Mouse (Mus musculus) kidney, postnatal 4 days (tissue): Measurements from ENCODE around the gene 5330417C22Rik.

Experiments
- DNase-seq, 2 experiments: peaks; one replicate each; pipeline ENCODE4 v3.0.0; 2021; ENCODE audit warnings: mixed read lengths in 2 of 2

Gene 5330417C22Rik

DNA sequence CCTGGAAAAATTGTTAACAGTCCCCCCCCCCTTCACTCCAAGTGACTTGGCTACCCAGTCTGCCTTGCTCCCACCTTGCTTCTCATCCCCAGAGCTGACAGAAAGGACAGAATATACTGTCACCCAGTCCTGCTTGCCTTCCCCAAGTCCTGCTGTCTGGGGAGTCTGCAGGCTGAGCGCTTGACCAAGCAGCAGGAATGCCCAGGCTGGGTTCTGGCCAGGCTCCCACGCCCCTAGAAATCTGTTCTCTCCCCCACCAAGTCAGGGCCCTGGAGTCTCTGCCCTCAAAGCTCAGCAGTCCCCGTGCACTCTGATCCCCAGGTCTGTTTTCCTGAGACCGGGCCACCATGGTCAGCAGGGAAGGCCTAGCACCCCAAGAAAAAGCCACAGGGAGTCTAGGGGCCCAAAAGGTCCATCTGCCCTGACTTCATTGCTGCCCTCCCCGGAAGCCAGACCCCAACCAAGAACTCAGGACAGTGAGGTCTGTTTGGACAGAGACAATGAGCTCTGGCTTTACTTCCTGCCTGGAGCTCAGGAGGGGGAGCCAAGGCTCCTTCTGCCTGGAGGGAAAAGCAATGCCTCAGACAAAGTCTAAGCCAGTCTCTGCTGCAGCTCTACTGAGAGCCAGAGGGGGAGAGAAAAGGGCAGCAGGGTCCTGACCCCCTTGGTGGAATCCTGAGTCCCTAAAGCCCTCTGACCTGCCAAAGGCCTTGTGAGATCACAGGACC is 125.1 kb downstream of the 5330417C22Rik start:
- DNase-seq = peak; percentile 75 to 86

DNA sequence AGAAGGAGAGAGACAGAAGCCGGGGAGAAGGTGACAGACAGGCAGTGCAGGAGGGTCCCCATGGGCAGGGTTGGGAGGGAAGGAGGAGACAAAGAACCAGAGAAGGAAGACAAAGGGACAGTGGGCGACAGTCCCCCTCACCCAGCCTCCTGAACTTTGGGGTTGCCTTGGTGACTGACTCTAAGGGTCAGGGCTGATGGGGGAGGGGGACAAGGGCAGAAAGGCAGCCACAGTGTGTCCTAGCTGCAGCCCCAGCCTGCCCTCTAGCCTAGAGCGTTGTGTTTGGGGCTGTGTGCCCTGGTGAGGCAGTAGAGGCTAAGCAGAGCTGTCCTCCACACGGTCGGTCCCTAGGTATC is 126.0 kb downstream of the 5330417C22Rik start:
- DNase-seq = no peak

DNA sequence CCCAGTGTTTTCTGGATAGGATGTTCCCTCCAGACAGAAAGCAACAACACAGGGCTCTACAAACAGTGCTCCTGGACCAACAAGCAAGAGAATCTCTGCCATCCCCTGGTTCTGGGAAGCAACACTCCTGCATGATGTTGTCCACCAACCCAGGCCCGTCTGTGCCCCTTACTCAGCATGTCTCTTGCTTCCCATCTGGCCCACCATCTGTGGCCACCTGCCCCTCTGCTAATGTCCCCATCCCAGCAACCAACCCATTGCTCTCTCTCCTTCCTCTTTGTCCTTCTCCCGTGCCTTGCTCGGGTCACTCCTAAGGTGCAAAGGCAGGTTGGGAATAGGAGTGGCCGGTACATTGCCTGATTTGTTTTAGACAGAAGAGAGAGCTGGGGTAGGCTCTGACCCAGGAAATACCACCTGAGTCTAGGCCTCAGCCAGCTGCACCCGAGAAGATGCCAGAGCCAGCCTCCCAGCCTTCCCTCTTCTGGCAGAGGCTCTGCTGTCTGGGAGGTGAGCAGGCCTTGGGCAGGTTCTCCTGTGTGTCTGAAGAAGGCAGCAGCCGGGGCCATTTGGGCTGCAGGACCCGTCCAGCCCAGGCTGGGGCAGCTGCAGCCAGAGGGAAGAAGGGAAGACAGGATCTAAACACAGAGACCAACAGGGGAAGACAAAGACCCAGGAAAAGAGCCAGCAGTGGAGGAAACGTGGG is 126.5 kb downstream of the 5330417C22Rik start:
- peak in 1 of 2 experiments; percentile 37 for DNase-seq

DNA sequence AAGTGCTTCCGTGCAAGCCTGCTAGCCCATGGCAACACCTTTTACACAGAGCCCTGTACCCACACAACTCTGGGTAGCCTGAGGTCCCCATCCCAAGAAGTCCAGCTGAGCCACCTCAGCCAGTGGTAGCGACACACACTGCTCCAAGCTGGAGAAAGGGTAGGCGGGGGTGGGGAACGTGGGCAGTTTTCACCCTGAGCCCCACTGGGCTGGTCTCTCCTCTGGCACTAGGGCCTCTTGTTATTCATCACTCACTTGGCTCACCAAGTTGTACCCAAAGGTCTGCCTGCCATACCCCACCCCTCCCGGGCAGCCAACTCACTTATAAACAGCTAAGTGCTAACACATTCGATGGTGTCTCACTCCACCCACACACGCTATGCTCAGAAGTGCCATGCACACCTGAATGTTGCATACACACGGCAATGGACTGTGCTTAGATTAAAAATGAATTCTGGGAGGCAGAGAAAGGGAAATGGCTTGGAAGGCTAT is 127.8 kb downstream of the 5330417C22Rik start:
- DNase-seq = no peak

DNA sequence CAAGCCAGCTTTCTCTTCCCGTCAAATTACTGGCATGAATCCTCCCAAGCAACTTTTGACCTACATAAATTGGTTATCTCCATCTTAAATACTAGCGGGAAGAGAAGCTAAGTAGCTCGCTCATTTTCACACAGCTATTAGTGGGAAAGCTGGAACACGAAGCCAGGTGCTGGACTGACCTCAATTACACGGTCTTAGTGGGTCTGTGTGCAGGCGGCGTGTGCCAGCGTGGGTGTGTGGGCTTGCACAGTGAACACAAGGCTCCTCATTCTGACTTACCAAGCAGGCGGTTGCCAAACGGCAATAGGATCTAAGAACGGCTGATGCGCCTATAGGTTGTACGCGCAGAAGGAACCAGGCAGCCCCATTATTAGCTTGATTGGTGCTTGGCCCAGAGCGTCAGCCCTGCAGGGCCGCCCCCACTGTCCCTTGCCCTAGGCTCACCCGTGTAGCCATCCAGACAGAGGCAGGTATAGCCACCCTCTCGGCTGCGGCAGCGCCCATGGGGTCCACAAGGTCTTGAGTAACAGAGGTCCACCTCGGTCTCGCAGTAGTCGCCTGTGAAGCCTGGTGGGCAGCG is 129.9 kb downstream of the 5330417C22Rik start:
- DNase-seq = no peak
